Mouse (Mus musculus) thymus, postnatal 10 days (tissue): ENCODE measurements at regions not wholly inside any gene's neighbourhood (a gene's known extent, or its start where the extent isn't known, plus 50 kb on each side); places are given as distances from the start of the nearest gene placed in this dataset.

ENCODE experiments used
- DNase-seq, 2 experiments: peaks; one replicate each; pipeline ENCODE4 v3.0.0; 2021; ENCODE audit warnings: low spot score in 2 of 2

DNA sequence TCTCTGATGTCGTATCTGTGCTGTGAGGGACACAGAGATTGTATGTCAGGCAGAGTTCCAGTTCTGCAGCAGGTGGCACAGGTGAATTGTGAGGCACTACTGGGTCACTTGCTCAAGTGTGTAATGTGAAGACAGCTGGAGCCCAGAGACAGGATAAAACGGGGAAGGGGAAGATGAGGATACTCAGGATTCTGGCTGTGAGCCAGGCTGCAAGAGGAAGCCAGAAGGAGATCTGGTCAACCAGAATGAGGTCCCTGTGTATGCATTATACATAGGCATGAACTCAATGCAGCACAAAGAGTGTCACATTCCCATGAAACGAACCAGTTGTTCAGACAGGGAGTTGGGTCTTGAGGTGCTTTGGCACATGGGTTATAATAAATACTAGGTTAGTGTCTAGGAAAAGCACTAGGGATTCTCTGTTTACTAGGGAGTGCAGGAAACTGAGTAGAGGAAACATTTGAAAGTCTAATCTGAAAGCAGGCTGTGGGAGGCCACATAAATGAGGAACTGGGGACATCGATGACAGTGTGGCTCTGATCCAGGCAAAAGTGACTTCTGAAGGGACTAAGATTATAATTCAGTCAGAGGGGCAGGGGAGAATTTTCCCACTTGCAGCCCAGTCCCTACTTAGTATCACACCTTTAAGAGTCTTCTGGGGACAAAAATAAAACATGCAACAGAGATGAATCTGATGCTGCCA lies 109.9 kb upstream of the Rxfp2 start:
- no peak for DNase-seq

DNA sequence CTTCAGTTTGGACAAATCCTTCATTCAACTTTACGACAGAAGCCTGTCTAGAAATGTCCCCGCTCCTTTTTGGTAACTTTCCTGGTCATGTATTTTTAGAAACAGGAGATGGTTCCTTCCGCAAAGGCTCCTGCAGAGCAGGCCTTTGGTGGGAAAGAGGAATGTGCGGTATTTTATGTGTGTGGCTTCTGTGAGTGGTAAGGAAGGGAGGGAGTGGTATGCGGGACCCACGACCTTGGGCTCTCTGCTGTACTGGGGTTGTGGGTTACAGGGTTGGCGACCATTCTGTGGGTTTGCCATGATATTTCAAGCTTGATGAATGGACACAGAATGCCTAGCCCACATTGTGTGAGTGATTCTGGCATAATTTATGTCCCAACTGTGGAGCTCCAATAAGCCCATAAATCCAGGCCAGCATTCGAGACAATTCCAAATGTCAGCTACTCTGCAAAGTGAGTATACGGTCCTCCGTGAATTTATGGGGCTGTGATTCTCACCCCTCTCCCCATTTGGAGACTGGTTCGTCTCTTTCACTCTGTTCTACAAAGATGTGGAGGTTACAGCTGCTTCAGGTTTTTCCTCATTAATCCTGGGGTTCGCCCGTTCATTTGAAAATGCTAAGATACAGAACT lies 109.3 kb upstream of the Rxfp2 start:
- no peak for DNase-seq

DNA sequence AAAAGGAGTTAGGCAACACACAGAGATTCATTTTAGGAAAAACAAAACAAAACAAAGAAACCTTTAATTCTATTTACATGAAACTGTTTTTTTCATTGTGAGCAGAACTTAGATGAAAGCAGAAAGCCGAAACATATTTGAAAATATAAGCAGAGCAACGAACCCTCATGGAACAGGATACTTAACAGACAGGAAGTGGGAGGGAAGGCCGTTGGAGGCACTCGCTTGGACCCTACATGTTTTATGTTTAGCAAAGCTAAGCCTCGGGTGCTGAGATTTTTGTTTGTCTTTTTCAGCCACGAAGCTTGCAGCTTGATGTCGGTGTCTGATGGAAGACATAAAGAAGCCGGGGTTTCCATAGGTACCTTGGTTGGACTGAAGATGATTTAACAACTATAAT lies 108.5 kb upstream of the Rxfp2 start:
- DNase-seq: no peak

GRCm38 (mm10) chr5:149911968-149912367 lies 106.5 kb upstream of the Rxfp2 start:
- no peak for DNase-seq

DNA sequence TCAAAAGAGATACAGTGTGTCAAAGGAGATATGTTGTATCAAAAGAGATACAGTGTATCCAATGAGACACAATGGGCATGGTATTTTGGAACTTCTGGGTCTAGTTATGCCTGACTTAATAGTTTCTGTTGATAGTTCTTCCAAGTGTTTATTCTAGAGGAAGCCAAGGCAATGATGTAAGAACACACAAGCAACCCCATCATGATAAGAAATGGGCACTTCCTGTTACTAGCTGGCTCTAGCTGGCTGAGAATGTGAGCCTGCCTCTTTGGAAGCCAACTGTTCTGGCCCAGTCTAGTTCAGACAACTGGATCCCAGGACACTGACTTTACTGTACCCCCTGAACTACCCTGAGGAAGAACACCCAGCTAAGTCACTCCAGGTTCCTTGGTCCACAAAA lies 102.7 kb upstream of the Rxfp2 start:
- DNase-seq: no peak

- DNase-seq: no peak
These were observed 101.1 kb upstream of the Rxfp2 start for GRCm38 (mm10) chr5:149917374-149917773.

- DNase-seq: no peak
These were observed 99.4 kb upstream of the Rxfp2 start for GRCm38 (mm10) chr5:149919097-149919496.

GRCm38 (mm10) chr5:149920326-149920725 lies 98.1 kb upstream of the Rxfp2 start:
- DNase-seq: no peak

- DNase-seq: no peak
These were observed 94.0 kb upstream of the Rxfp2 start for GRCm38 (mm10) chr5:149924501-149924900.

GRCm38 (mm10) chr5:149926786-149927185 lies 91.7 kb upstream of the Rxfp2 start:
- DNase-seq: no peak

GRCm38 (mm10) chr5:149931574-149932161 lies 86.8 kb upstream of the Rxfp2 start:
- no peak for DNase-seq

GRCm38 (mm10) chr5:149932220-149932619 lies 86.3 kb upstream of the Rxfp2 start:
- no peak for DNase-seq

- DNase-seq: no peak
These were observed 72.8 kb upstream of the Rxfp2 start for GRCm38 (mm10) chr5:149945651-149946050.

DNA sequence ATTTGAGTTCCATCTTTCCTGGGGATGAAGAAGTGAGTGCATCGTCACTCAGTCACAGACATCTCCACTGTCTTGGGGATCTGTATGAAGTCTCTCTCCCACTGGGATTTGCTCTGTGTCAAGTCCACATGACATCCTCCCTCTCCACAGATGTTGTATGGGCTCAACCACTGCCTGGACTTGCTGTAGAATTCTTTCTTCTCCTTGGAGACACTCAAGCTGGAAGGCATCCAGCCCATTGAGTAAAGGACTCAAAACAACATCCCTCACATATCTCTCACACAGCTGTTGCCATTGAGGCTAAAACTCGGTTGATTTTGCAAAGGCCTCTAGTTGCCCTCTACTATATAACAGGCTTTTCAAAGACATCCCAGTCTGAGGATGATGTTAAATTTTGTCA lies 71.0 kb upstream of the Rxfp2 start:
- DNase-seq: no peak

DNA sequence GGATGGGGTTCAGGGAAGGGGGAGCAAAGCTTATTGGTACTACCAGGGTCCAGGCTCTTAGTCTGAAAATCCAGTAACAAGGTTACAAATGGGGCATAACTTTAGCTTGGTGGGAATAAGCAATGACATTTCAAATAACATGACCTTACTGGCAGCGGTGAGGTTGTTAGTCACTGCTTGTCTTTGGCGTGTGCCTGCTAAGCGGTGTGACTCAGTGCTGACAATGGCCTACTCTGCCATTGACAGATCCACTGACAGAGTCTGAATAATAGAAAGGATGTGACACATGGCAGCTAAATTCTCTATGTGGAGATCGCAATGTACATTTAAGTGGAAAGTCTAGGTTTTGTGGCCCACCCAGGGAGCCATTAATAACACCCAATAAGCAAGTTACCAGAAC lies 61.5 kb upstream of the Rxfp2 start:
- no peak for DNase-seq

DNA sequence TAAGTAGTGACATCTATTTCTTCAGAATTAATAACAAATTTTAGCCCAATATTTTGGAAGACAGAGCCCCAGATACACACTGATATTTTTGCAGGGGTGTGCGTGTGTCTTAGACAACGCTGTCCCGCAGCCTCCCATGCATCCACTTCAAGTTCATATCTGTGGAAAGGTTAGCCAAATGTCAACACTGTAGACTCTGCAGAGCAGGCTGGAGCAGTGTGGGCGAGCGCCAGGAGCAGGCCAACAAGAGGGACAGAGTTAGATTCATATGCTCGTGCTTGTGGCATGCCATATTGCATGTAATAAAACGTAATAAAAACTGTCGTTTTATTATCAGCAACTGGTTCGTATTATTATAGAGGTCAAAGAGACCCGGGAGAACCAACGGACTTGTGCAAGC lies 57.3 kb upstream of the Rxfp2 start:
- no peak for DNase-seq

GRCm38 (mm10) chr5:149964748-149965147 lies 53.7 kb upstream of the Rxfp2 start:
- DNase-seq: no peak
